Mouse (Mus musculus) regulatory T cell (primary cell): Measurements from ENCODE around the gene Asic2.

Source experiments
- in situ Hi-C: fragments of 300-600 bp; cut with MboI, MseI; formaldehyde crosslinking; loops from one replicate; pipeline ENCODE4 v1.15.1; 2025; ENCODE audit warnings: high pct_unique_total_duplicates

Gene Asic2

DNA sequence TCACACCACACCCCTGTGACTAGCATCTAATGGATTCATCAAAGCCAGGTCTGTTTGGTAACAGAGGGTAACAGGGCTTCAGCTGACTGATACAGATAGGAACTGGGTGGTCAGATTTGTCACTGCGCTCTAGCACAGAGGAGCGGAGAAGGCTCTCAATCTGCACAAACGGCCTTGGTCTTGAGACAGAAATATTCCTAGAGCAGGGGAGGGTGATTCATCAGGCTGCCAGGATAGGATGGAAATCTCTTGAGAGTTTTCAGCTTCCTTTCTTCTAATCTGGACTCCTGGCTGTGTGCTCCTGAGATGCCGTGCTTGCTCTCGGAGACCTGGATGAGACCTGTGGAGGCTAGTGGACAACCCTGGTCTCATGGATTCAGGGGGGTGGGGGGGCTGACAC, 765.7 kb downstream of the Asic2 start:
- in situ Hi-C loops = no loop called here

DNA sequence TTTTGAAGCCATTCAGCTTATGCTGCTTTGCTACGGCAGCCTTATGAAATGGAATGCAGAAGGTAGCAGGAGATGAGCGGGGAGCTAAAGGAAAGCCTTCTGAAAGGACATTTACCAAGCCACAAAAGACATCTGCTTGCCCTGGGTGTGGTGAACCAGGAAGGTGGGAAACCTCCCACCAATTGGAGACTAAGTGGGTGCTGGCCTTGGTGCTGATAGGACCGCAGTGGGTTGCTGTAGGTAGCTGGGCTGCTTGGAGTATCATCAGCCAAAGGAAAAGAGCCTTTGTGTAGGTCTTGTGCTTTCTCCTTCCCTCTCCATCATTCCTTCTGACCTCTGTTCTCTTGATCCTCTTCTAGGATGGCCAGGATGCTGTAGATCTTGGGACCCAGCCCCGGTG, 774.4 kb downstream of the Asic2 start:
- in situ Hi-C loops = no loop called here

DNA sequence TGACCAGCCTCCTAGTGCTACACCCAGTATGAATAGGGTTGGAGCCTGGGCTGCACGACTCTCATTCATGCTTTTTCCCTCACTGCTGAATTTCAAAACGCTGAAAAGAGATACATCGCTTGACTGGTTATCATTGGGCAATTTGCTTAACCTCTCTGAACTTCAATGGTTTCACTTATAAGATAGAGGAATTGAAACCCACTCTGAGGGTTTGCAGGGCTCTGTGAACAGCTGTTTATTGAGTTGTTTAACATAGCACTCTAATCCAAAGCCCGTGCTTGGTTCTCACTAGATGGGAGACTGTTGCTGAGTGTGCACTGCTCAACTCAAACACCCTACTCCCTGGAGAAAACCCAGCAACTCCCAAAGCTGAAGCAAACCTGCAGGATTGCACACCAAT, 776.1 kb downstream of the Asic2 start:
- in situ Hi-C loops = no loop called here

DNA sequence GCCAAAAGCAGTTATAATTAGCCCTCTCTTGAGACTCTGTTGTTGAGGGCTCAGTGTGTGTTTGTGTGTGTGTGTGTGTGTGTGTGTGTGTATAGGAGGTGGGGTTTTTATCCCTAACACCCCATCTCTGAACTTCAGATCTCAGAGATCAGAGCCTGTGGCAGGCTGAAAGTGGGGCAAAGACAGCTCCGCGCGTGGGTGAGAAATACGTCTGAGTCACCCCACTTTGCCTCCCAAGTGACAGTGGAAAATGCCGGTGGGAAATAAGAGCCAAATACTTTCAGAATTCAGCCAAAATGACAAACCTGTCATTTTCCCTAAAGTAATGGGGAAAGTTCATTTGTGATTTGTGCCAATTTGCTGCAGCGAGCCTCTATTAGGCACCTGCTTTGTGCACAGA, 779.2 kb downstream of the Asic2 start:
- in situ Hi-C loops = no loop called here

DNA sequence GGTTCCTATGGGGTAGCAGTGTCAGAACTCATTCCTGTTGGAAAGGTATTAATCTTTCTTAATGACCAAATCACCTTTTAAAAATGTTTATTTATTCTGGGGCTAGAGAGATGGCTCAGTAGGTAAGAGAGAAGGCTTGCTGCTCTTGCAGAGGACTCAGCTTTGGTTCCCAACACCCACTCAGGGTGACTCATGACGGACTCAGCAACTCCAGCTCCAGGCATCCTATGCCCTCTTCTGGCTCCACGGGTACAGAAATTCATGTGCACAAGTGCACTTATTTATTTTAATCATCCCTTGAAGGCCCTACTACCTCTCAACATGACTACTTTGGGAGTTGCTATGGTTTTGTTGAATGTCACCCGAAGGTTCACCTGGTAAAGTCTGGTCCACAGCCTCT, 780.4 kb downstream of the Asic2 start:
- in situ Hi-C loops = no loop called here

DNA sequence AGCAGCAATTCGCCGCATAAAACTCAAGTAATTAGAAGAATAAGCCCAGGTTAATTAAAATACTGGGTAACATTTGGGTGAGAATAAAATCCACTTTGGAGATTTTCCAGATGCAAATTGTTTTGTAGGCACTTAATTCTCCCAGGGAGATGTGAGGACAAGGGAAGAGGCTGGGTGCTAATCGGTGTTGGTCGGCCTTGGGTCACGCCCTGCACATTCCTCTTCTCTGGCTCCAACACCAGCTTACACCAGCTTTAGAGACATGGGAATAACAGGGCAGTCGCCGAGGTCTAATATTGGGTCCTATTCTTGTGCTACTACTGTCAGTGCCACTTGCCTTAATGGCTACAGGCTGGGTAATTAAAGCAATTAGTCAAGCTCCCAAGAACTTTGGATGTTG, 783.5 kb downstream of the Asic2 start:
- in situ Hi-C loops = no loop called here

DNA sequence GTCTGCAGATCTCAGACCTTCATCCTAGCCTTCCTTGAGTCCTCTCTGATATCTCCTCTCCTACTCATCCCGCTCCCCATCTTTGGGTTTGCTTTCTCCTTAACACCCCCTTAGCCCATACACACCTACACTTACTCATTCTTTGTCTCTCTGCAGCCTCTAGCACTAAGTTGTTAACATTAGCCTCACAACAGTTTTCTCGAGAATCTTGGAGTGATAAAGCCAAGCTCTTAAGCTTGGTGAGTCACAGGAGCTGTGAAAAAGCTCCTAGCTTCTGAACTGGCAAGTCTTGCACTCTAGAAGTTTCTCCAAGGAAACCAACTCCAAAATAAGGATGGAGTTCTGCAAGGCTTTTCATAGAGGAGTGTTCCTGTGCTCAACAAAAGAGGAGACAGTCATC, 803.4 kb downstream of the Asic2 start:
- in situ Hi-C loops = no loop called here

DNA sequence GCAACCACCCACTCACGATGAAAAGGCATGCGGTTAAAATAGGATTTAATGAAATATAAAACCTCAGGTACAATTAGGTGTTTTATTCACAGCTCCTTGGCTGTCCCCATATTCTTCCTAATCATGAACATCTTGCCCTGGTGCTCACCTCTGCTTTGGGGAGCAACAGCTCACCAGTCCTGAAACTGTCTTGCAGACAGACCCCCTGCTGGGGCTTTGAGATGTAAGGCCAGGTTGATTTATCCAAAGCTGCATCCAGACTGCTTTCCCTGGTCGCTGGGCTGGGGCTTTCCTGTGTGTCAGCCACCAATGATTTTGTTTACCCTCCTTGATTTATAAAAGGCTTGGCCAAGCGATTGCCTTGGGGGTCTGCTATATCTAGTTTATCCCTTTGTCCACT, 805.2 kb downstream of the Asic2 start:
- in situ Hi-C loops = no loop called here

DNA sequence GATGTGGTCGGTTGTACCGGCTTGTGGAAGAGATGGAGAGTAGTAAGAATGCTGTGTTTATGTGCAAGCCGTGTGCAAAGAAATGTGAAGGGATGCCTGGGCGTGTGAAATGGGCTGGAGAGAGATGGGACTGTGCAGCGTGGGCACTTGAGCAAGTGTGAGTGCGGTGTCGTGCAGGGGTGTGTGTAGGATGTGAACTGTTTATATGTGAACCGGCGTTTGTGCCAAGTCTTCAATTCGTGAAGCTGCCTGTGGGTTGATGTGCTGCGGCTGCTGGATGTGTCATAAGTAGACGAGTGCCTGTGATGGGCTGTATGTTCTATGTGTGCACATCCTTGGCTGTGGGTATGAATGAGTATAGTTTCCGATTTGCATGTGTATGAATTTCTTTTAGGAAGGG, 814.4 kb downstream of the Asic2 start:
- in situ Hi-C loops = no loop called here

DNA sequence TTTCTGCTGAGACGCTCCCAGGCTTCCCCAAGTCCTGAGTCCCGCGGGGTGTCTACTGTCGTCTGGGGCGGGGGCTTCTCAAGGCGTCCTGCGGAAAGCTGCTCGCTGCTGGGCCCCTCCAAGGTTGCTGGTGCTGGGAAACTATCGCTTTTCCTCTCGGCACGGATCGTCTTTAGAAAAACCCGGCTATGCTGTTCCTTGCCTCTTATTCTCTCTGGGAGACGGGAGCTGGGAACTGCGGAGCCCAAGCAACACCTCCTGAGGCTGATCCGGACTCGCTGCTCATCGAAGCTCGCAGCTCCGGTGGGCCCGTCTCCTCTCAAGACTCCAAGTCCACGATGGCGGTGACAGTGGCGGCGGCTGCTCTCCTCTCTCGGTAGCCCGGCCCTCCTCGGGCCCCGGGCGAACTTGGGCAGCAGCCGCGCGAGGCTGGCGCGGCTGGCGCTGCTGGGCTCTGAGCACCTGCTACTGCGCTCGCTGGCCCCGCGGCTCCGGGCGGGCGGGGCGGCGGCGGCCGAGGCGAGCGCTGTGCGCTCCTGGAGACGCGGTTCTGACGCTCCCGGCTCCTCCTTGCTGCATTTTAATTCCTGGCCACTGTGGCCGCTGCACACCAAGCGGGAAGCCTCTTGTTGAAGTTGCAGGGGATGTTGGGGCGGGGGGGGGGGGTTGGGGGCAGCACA, 815.0 kb downstream of the Asic2 start:
- in situ Hi-C loops = no loop called here

DNA sequence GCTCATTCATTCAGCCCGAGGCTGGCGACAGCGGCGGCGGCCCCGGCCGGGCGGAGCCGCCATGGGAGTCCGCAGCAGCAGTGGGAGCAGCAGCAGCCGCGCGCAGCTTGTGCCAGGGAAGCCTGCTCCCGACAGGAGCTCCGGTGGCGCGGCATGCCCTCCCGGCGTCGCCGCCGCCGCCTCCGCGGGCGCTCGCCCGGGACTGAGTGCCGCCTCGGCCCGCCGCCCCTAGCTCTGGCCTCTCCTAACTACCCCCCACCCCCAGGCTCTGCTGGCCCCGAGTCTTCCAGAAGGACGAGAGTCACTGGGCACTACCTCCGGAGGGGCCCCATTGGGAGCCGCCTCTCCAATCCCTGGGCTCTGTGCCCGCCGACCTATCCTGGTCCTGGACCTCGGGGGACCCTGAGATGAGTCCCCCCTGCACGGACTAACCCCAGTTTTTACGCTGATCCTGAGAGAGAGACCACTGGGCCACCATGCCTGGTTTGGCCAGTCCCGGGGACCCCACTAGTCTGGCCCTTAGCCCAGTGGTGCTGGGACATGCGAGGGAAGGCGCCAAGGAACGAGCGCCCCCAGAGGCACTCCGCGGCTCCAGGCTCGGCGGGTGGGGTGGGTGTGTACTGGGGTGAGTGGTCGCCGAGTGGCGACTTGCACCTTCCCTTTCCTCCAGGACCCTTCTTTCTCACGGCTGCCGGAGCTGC, 815.6 kb downstream of the Asic2 start:
- in situ Hi-C loops = no loop called here

DNA sequence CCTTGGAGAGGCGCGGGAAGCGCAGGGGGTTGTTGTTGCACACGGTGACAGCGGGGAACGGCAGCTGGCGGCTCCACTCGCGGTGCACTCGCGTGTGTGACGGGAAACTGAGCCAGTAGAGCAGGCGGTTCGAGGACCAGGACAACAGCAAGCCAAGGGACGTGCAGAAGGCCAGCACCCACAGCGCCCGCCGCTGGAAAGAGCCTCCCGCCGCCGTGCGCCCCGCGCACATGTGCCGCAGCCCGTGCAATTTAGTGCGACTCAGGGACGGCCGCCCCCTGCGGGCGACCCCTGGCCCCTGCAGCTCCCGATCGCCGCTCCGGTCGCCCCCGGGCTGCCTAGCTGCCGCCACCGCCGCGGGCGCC, 816.3 kb downstream of the Asic2 start:
- in situ Hi-C loops = no loop called here

DNA sequence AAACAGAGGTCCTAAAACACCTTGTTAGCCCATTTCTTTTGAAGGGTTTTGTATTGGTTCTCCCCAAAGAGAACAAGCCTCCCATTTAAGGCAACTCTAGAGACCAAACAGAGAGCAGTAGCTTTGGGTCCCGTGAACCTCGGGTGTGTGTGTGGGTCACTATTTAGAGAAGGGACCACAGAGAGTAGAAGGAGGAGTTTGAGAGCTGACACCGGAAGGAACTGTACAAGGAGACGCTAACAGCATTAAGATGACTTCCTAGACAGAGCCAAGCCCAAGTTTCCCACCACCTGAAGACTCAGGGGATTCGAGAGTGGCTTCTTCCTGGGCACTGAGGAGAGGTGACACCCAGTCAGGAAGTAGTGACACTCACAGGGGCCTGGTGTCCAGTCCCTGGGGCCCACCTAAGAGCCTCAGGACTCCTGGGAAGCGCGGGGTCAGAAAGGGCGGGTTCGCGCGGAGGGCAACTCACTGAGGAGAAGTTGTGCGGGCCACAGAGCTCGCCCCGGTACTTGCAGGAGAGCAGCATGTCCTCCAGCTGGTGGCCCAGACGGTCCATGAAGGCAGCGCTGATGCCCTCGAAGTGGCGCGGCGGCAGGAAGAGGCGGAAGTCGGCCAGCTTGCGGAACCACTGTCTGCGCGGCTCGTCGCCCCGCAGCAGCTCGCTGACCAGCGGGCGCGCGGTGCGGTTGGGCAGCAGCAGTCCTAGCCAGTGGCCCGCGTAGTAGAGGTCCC, 816.8 kb downstream of the Asic2 start:
- in situ Hi-C loops = no loop called here

DNA sequence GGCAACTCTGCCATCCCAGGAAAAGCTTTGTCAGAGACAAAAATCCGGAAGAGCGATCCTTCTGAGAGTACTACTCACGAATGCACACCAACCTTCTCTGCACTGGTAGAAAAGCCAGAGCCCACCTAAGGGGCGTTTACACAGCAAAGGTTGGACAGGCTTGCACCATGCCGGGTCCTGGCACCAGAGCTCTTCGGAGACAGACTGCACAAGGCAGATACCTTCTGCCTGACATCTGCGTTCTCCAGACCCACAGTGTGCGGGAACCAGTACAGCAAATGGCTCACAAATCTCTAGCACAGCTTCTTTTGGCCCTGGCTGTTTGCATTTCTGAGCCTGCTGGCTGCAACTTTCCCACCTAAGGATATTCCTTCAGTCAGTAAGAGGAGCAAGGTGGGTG, 817.6 kb downstream of the Asic2 start:
- in situ Hi-C loops = no loop called here

DNA sequence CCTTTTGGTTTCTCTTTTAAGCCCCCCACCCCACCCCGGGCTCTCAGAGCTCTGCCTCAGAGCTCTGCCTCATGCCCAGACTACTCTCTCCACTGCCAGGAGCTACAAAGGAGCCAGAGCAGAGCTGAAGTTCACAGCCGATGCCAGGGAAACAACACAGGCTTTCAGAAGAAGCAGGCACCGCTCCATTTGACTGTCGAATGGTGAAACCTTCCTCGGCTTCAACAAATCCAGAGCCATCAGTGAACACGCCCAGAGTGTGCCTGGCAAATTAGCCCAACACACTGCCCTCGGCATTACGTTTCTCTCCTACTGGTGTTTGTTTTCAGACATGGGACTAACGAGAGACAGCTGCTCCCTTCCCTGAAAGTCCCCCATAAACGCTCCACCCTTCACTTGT, 819.8 kb downstream of the Asic2 start:
- in situ Hi-C loops = no loop called here

DNA sequence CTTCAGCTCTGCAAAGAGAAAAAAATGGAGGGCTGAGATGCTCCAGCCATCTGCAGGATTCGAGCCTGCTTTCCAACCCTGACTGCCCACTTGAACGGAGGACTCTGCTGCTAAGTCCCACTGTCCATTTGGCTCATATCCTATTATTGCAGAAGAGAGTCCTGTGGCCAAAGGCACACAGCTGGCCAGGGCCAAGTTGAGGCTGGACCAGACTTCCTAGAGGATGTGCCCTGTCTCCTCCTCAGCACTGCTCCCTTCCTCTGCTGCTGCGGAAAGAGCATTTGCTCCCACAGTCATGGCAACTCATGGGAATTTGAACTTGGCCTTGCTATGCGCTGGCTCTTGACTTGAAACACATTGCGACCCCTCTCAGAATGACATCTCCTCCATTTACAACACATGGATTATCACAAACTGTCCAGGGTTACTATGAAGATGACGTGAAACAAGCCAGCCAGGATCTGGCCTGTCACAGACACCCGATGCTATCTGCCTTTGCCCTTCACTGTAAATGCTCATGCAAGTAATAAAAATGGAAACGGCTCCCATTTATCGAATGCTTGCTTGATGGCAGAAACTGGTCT, 821.6 kb downstream of the Asic2 start:
- in situ Hi-C loops = no loop called here

DNA sequence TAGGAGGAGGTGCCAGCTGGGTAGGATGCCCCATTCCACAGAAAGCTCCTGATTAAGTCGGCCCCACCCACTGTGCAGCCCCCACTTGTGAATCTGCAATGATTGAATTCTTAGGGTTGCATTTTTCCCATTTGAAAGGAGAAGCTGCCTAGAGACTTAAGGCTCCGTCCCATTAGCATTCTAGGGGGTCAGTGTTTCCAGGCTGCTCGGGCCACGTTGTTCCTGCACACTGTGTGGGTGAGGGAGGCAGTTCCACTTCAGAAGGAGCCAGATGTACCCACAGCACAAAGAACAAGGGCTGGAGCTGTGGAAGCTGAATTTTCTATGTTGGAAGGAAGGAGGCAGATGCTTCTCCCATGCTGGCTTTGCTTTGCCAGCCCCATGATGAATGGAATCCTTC, 833.1 kb downstream of the Asic2 start:
- in situ Hi-C loops = no loop called here

DNA sequence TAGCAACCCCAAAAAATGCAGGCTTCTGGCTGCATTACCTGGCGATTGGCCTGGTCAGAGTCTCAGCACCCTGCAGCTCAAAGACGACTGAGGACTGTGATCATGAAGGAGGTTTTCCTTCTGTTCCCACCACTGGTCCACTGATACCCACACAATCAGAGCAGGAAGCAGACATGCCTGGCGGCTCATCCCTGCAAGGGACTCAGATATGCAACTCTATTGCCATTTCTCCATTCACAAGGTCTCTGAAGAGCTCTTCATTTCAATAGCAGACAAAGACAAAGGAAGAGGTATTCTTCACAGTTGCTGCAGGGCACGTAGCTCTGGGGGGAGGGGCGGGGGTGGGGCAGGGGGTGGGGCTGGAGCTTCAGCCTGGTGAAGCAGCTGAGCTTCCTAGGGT, 834.3 kb downstream of the Asic2 start:
- in situ Hi-C loops = no loop called here

DNA sequence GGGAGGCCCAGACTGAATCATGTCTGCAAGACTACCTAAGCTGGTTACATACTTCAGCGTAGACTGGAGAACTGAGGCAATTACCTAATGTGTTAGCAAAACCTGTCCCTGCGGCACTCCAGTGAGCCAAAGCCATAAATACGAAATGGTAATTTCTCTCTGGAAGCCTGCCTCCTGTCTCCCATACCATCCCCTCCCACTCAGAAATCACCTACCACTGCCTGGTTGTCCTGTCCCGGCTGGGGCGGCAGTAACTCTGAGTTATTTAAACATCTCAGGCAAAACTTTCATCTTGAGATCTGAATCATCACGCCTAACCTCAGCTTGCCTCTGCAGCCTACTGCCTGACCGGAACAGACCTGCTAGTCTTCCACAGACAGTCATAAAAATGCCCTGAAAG, 835.6 kb downstream of the Asic2 start:
- in situ Hi-C loops = no loop called here

DNA sequence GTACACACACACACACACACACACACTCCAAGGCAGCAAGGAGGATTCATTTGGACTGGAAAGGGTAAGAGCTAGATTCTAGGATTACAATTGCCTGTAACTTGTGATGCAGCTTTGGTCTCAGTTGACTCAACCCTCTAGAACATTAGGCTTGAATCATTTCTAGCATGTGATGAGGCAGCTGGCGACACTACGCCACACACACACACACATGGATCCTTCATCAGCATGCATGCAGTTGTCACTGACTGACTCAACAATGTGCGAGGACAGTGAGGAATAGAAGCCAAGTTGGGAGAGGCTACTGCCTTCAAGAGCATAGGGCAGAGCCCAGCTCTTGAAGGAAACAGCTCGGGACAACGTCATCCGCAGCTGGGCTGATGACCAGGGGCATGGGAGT, 843.9 kb downstream of the Asic2 start:
- in situ Hi-C loops = no loop called here

DNA sequence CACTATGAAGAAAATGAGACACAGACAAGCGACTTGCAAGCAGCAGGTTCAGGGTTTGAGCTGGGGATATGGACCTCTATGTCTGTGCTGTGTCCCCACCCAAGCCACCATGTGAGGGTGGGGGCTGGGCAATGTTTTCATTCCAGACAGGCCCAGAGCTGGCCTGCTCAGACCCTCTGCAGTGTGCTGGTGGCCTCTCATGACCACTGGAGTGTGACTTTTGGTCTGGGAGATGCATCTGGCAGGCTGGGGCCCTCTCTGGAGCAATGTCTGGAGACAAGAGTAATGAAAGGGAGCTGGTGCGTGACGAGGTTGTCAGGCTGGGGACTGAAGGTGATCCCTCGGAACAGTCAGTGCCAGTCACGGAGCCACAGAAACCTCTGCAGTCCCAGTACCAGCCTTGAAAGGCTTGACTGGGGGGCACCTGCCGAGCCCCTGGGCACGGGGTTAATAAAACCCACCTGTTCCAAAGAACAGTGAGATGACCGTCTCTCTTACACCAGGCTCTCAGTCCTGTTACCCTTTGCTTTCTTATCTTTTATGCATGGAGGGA, 848.2 kb downstream of the Asic2 start:
- in situ Hi-C loops = no loop called here

DNA sequence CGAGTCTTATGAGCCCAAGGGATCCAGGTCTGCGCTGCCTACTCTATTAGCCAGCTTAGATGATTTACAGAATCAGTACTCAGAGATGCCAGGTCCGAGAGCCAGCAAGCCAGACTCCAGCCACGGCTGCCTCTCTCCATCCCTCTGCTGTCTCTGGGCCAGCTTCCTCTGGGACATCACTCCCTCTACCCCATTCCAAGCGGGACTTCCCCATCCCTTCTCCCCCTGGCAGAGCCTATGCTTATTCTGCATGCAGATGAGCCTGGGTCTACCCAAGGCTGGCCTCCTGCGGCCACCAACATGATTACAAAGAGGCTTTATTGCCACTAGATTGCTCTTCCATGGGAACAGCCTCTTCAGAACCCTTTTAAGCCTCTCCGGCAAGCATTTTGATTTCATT, 850.2 kb downstream of the Asic2 start:
- in situ Hi-C loops = no loop called here
